Mouse (Mus musculus): Measurements from ENCODE around the gene Ptprk.

The Ptprk gene

GRCm38 (mm10) chr10:28523992-28524735 is 449.5 kb downstream of the Ptprk start:
- in situ Hi-C loops (cut with MboI, MseI) = loop anchor here (5.0 to 25.0 kb wide), 2 partner anchors 68 to 1663 kb away; no protein-coding TSS in a partner anchor

DNA sequence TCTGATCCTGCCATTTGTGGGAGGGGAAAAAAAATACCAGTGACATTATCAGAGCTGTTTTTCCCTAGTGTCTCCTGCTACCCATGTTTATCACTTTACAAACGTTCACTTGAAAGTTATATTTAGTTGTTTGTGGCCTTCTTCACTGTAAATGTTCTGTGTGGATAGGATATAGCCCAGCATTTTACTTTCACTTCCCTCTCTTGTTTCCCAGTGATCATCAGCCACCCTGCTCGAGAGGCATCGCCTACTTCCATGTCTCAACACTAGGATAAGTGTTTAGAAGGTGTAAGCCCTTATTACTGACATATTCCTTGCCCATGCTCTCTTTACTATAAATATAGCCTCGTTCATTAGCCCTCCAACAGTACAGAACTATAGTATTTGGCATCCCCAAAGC is 466.0 kb downstream of the Ptprk start:
- in situ Hi-C loops (cut with MboI, MseI) = no loop called here

DNA sequence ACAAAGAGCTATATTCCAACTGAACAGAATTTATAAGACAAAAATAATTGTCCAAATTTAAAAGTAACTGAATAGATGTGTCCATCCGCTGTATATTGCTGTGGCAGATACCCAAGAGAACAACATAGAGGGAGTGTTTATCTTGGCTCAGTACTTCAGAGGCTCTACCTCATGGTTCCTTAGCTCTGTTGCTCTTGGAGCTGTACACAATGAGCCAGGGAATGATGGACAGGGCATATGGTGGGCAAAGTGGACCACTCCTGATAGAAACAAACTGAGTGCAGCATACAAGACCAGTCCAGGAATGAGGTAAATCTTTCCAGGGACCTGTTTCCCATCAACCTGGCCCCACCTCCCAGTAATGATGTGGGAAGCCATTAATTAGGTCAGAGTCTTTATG is 468.1 kb downstream of the Ptprk start:
- in situ Hi-C loops (cut with MboI, MseI) = no loop called here

GRCm38 (mm10) chr10:28550549-28550948 is 475.9 kb downstream of the Ptprk start:
- in situ Hi-C loops (cut with MboI, MseI) = no loop called here

DNA sequence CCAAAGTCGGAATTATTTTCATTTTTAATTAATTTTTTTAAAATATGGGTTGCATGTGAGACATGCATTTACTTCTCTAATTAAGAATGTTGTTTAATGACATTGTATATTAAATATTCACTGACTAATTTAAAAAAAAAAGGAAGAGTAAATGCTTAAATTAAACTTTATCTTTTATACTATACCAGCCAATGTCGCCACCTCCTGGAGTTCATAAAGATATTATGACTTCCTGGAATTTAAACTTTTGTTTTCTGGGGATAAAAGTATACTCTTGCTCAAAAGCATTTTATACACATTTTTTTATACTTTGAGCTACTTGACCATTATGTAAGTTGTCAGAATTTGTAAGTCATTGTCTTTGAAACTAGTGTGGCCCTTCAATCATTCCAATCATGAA is 477.4 kb downstream of the Ptprk start:
- in situ Hi-C loops (cut with MboI, MseI) = no loop called here

GRCm38 (mm10) chr10:28564110-28564674 is 489.6 kb downstream of the Ptprk start:
- in situ Hi-C loops (cut with MboI, MseI) = no loop called here

DNA sequence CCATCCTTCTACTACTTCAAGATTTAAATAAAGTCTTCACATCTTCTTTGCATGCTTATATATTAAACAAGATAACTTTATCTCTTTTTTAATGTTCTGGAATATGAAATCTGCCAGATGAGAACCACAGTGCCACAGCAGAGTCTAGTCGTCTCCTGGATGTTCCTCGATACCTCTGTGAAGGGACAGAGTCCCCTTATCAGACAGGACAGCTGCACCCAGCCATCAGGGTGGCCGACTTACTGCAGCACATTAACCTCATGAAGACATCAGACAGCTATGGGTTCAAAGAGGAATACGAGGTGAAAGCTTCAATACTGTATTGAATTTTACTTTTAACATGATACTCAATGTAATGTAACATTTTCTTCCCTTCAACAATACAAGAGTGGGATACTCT is 491.8 kb downstream of the Ptprk start:
- in situ Hi-C loops (cut with MboI, MseI) = no loop called here

DNA sequence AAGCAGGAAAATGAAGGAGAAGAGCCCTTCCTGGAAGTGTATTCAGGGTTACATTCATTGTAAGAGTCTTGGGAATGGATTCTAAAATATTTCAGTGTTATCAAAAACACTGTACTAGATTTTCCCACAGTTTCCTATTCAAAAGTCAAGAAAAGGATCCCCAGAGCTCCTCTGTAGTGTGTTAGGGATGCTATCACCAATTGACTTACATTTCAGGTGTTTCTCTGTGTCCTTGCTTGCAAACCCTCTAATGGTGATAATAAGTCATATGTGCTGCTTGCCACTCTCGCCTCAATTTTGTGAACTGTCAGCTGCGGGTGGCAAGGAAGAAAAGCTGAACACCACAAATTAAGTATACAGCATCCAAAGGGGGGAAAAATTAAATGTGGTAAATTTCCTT is 492.2 kb downstream of the Ptprk start:
- in situ Hi-C loops (cut with MboI, MseI) = no loop called here

GRCm38 (mm10) chr10:28567441-28567840 is 492.8 kb downstream of the Ptprk start:
- in situ Hi-C loops (cut with MboI, MseI) = no loop called here

DNA sequence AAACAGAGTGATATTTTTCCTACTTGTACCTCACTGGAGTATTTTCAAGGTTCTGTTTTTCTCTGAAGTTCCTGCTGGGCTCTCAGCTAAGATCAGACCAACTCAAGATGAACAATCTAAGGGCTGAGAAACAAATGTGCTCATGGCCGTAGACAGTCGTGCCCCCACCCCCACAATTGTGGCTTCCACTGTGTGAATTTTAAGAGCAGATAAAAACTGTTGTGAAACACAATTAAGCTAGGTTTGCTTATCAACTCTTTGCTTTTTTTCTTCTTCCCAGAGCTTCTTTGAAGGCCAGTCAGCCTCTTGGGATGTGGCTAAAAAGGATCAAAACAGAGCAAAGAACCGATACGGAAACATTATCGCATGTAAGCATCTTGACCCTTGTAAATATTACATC is 493.4 kb downstream of the Ptprk start:
- in situ Hi-C loops (cut with MboI, MseI) = no loop called here

DNA sequence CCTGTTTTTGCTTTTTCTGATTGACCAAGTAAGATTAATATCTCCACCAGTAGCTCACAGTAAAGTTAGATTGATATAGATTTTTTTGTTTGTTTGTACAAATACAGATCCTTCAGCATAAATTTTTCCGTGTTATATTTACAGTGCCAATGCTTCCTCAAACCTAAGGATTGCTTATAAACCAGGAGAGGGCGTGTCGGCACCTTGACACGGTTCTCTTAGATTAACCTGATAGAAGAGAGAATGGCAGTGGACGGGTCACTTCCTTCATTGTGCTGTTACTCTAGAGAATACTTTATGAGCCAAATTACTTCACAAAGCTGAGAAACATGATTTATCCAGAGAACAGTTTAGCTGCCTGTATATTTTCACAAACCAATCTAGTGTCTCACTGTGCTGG is 505.0 kb downstream of the Ptprk start:
- in situ Hi-C loops (cut with MboI, MseI) = no loop called here

DNA sequence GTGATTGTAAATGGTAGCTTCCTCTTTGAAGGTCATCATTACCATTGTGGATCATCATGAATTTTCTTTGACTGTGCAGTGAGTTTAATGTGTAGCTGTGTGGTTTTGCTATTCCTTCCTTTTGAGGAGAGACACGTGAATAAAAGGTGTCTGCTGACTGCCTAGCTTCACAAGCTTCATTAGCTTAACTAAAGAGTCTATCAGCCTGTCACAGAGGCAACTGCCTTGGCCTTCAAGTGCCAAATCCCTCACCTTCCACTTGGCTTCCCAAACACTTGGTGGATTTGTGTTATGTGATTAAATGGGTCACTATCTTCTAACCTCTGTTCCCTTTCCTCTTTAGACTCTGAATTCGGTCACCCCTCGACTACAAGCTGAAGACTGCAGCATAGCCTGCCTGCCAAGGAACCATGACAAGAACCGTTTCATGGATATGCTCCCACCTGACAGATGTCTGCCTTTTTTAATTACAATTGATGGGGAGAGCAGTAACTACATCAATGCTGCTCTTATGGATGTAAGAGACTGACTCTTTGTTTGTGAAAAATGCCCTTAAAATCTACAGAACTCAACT is 512.0 kb downstream of the Ptprk start:
- in situ Hi-C loops (cut with MboI, MseI) = loop anchor here (10.0 kb wide), 1 partner anchor 58 kb away; no protein-coding TSS in a partner anchor

DNA sequence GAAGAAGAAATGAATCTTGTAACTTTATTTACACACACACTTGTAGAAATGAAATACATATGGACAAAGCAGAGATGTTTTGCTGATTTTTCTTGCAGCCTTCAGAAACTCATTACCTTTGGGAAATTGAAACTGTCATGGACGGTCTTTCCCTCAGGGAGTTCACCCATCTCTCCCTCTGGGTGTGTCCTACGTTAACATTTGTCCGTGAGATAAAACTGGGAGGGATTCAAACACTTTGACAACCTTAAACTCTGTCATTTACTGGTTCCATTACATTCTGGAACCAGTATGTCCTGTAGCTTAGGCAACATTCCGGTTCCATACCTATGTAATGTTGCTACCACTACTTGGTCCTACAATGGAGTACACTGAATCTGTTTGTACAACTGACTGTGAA is 513.8 kb downstream of the Ptprk start:
- in situ Hi-C loops (cut with MboI, MseI) = loop anchor here (10.0 kb wide), 1 partner anchor 56 kb away; no protein-coding TSS in a partner anchor

DNA sequence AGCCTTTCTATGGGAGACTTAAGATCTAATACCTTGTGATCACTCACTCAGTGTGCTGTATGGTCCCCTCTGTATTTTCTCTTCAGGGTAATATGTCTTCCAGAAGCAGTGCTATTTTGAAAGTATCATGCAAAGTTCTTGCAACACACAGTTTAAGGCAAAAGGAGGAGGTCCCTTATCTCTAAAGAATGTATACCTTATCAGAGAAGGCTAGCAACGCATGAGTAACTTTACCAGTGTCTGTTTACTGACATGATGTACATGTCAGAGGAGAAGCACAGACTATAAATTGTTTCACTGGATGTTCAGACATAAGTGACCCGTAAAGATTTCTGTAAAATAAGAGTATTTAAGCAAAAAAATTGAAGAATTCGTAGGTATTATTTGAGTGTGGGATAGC is 516.2 kb downstream of the Ptprk start:
- in situ Hi-C loops (cut with MboI, MseI) = loop anchor here (5.0 kb wide), 1 partner anchor 69 kb away; no protein-coding TSS in a partner anchor

- in situ Hi-C loops (cut with MboI, MseI) = loop anchor here (5.0 kb wide), 1 partner anchor 71 kb away; no protein-coding TSS in a partner anchor
Observed at GRCm38 (mm10) chr10:28593566-28594292, 519.1 kb downstream of the Ptprk start.

GRCm38 (mm10) chr10:28596897-28597296 is 522.3 kb downstream of the Ptprk start:
- in situ Hi-C loops (cut with MboI, MseI) = loop anchor here (5.0 kb wide), 1 partner anchor 60 kb away; no protein-coding TSS in a partner anchor

- in situ Hi-C loops (cut with MboI, MseI) = no loop called here
Observed at GRCm38 (mm10) chr10:28609136-28609535, 534.5 kb downstream of the Ptprk start.

DNA sequence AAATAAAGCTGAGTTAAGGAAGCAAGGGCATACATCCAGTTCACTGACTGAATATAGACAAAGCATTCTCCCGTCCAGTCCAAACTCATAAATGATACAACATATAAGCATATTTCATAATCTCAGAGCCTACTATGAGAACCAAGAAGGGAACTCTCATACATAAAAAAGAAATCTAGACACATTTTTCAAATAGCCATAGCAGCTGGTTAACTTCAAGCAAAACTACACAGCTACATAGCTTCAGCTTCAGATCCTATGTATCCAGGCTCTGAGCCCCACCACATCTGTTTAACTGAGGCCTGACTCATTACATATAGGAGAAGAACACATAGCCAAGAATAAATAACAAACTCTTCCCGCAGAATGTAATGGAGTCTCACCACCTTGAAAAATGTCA is 539.8 kb downstream of the Ptprk start:
- in situ Hi-C loops (cut with MboI, MseI) = no loop called here

- in situ Hi-C loops (cut with MboI, MseI) = no loop called here
Observed at GRCm38 (mm10) chr10:28617203-28617602, 542.6 kb downstream of the Ptprk start.

GRCm38 (mm10) chr10:28618002-28618401 is 543.4 kb downstream of the Ptprk start:
- in situ Hi-C loops (cut with MboI, MseI) = no loop called here

- in situ Hi-C loops (cut with MboI, MseI) = no loop called here
Observed at GRCm38 (mm10) chr10:28619415-28619814, 544.8 kb downstream of the Ptprk start.

DNA sequence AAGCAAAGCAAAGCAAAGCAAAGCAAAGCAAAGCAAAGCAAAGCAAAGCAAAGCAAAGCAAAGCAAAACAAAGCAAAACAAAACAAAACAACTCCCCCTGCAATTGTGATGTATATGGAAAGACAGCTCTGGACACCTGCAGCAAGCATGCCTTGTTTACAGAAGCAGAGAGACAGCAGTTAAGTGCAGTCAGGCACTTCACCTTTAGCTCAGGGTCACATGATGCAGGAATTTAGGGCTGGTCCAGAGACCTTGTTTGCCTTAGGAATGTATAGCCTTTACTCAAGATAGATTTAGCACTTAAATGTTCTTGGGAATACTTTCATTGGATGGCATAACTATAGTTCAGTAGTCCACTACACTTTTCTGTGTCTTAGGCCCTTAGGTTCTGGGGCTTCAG is 561.5 kb downstream of the Ptprk start:
- in situ Hi-C loops (cut with MboI, MseI) = no loop called here

Measured in regulatory T cell (primary cell).